Comparison of ENCODE assay signal across 21 mouse cellular contexts in the genomic region with DNA sequence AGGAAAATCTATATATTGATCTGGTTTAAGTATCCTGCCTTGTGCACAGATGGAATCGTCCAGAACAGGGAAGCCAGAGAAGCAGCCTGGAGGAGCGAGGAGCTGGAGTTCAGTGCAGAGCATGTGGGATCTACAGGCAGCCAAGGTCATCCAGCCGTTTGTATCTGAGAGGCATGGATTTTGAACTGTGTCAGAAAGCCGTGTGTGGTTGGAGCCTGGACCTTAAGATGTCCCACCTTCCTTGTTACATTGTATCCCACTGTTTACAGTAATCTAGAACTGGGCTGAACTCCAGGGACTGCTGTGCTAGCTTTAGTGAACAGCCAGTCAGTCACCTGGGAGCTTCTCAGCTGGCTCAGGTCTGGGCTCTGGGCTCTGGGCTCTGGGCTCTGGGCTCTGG. TPM values are rescaled to one million over a fixed set of nuclear protein-coding genes. Genes with fewer than 3 reads are reported as not detected.
DNase-seq lines count a peak whose midpoint lies in the region; ATAC-seq and TF ChIP-seq lines count a peak whose summit lies in the region.
"Had no signal": no experiment of that assay in that cellular context is flagged by ENCODE, and none has a peak within 500 bp of the region (broad histone marks: within the 10 kb centered on the region; RNA-seq: fewer than 3 reads in every experiment).

No protein-coding gene starts in this region.

- TF ChIP-seq CTCF in liver, adult 2 months (IDR thresholded peaks at IDR 0.05; ENCODE audit: low read depth, low read length), result no peak

- H3K79me2 ChIP-seq in liver, adult 2 months (ENCODE audit: control insufficient read depth, insufficient read depth, low read length), result peaks cover 18% of the 10 kb centered on the region

- H3K27me3 ChIP-seq in liver, adult 2 months (ENCODE audit: control insufficient read depth, insufficient read depth, low read length), result no peaks in the 10 kb centered on the region
- no peaks in the 10 kb centered on the region for H3K27me3 ChIP-seq in liver, embryonic 13.5 days
- H3K27me3 ChIP-seq: forebrain, embryonic 13.5 days; neural tube, embryonic 12.5 days had no signal

- peaks cover 43% of the 10 kb centered on the region for H3K4me1 ChIP-seq in liver, adult 2 months (ENCODE audit: control insufficient read depth, insufficient read depth, low read length)
- peaks cover 26% of the 10 kb centered on the region for H3K4me1 ChIP-seq in liver, embryonic 13.5 days (replicated peaks)

- H3K27ac ChIP-seq in liver, adult 2 months (replicated peaks; ENCODE audit: insufficient read depth, low read depth, low read length), result peak overlapping the region; percentile 66
- H3K27ac ChIP-seq in liver, embryonic 13.5 days, result peak overlapping the region; percentile 58; the same call in 1 of the 2 replicates
- H3K27ac ChIP-seq: forebrain, embryonic 13.5 days; heart, embryonic 10.5 days; hindbrain, embryonic 14.5 days; neural tube, embryonic 12.5 days had no signal

- 13% methylated on average over 4 of the region's 4 CpGs for WGBS in liver, adult 2 months
- 60% methylated on average over 4 of the region's 4 CpGs for WGBS in liver, embryonic 13.5 days (ENCODE audit: insufficient replicate concordance)

- peak; percentile 97 for DNase-seq in liver, adult 2 months (ENCODE audit: extremely low read depth, low read depth, low spot score)
- DNase-seq in liver, result no peak
- peak; percentile 58 for DNase-seq in kidney, postnatal 14 days
- DNase-seq in liver, embryonic 13.5 days, result no peak
- DNase-seq in testis, postnatal 14 days (ENCODE audit: low spot score), result peak; percentile 61
- DNase-seq in thymus, postnatal 14 days, result no peak
- no peak for DNase-seq in Muller cell, postnatal 12 days (ENCODE audit: inconsistent ontology term)
- DNase-seq: cerebellum, postnatal 25 days; gastrocnemius, postnatal 36 days; heart, postnatal 14 days; layer of hippocampus, adult 9-11 months; right cerebral cortex, postnatal 14 days; thymus, adult 18-20 months had no signal

- no peak for ATAC-seq in liver, embryonic 13.5 days (ENCODE audit: low read depth)
- ATAC-seq: forebrain, embryonic 13.5 days; lung, postnatal 0 days had no signal

- no peak overlapping the region for H3K4me2 ChIP-seq in liver, embryonic 13.5 days
- H3K4me2 ChIP-seq: forebrain, embryonic 13.5 days; hindbrain, embryonic 14.5 days; neural tube, embryonic 12.5 days had no signal

- H3K9ac ChIP-seq in liver, adult 2 months (ENCODE audit: low read depth, low read length), result peak overlapping the region; percentile 10
- no peak overlapping the region for H3K9ac ChIP-seq in liver, embryonic 13.5 days
- H3K9ac ChIP-seq: forebrain, embryonic 13.5 days; hindbrain, embryonic 14.5 days; neural tube, embryonic 12.5 days had no signal

- peaks cover 5% of the 10 kb centered on the region; the same call in 1 of the 2 replicates for H3K36me3 ChIP-seq in liver, adult 2 months (ENCODE audit: control insufficient read depth, insufficient read depth, low read length)
- no peaks in the 10 kb centered on the region for H3K36me3 ChIP-seq in liver, embryonic 13.5 days
- H3K36me3 ChIP-seq: heart, embryonic 10.5 days; neural tube, embryonic 12.5 days had no signal

- H3K9me3 ChIP-seq in liver, embryonic 13.5 days (replicated peaks), result no peaks in the 10 kb centered on the region
- H3K9me3 ChIP-seq: forebrain, embryonic 13.5 days; heart, embryonic 10.5 days; megakaryocyte, embryonic 14.5 days; neural tube, embryonic 12.5 days had no signal

- H3K4me3 ChIP-seq in liver, adult 2 months (ENCODE audit: insufficient read depth, low read depth, low read length), result no peak overlapping the region
- no peak overlapping the region for H3K4me3 ChIP-seq in liver, embryonic 13.5 days (replicated peaks)
- H3K4me3 ChIP-seq: forebrain, embryonic 13.5 days; heart, embryonic 10.5 days; megakaryocyte, embryonic 14.5 days; neural tube, embryonic 12.5 days had no signal

- TF ChIP-seq POLR2A in liver, adult 2 months (IDR thresholded peaks at IDR 0.05; ENCODE audit: extremely low read depth, insufficient read depth, low read length), result no peak

RNA-seq across cellular contexts. Expression of a gene that starts 8.1 kb away (rescaled TPM):
- total RNA-seq in liver, adult 2 months (2014; rRNA removed), result 72.3 TPM in 2 replicates
- polyA plus RNA-seq in liver, adult 2 months (2012; rRNA removed), result 45.8 and 53.6 TPM in 2 replicates
- 2.6 and 2.8 TPM in 2 replicates for polyA plus RNA-seq in liver, embryonic 13.5 days (2015; fragmentation: Nextera tagmentation; extraction: Ambion mirVana)
- total RNA-seq: adrenal gland, postnatal 36 days; gastrocnemius, postnatal 36 days; heart, postnatal 14 days; left cerebral cortex, postnatal 14 days had no signal
- polyA plus RNA-seq: forebrain, embryonic 13.5 days; hindbrain, embryonic 14.5 days; neural tube, embryonic 12.5 days had no signal

RNA-seq across cellular contexts. Expression of a gene that starts 55.4 kb away (rescaled TPM):
- not detected in 2 replicates for total RNA-seq in liver, adult 2 months (2014; rRNA removed)
- polyA plus RNA-seq in liver, adult 2 months (2012; rRNA removed), result not detected in 2 replicates
- 0.05 TPM in 1 of 2 replicates, not detected in the other for polyA plus RNA-seq in liver, embryonic 13.5 days (2015; fragmentation: Nextera tagmentation; extraction: Ambion mirVana)
- total RNA-seq: gastrocnemius, postnatal 36 days had no signal

Comparison
In these comparisons a context has a peak if more than half of its experiments do, and no peak if none do; other contexts are left out.
1. DNase-seq: peak in liver, adult 2 months (single experiment), kidney, postnatal 14 days (single experiment) and testis, postnatal 14 days (single experiment); none in liver (single experiment), liver, embryonic 13.5 days (single experiment), thymus, postnatal 14 days (single experiment) and Muller cell, postnatal 12 days (single experiment).
2. RNA of a gene that starts 8.1 kb away (polyA plus RNA-seq): 45.8 to 53.6 TPM in liver, adult 2 months; 2.6 to 2.8 TPM in liver, embryonic 13.5 days; every median in the first group is over 10 times any median in the second.